Mouse (Mus musculus): ENCODE data around the gene Kifc5b. TPM values are rescaled to one million over a fixed set of nuclear protein-coding genes. Genes with fewer than 3 reads are reported as not detected.

Gene Kifc5b
- polyA plus RNA-seq (2014; fragmentation: Nextera tagmentation; extraction: Ambion mirVana), result 5.2 and 8.1 TPM in 2 replicates

GRCm38 (mm10) chr17:26916711-26917482 is at the start of gene Kifc5b:
Gene Kifc5b, plus strand, starts transcription at chr17:26917091.
- Histone ChIP-seq H3K27me3 (replicated peaks; ENCODE audit: control insufficient read depth, insufficient read depth, low read length) (no peaks in the 10 kb centered on the region), H3K27ac (ENCODE audit: low read depth) (0 out of 2 replicates have a peak within 1 kb of the TSS, but pooled peaks have one; percentile 9), H3K4me1 (replicated peaks; ENCODE audit: control insufficient read depth, insufficient read depth, low read length) (0 out of 2 replicates have a peak, but pooled peaks cover 4% of the 10 kb centered on the region), H3K4me2 (ENCODE audit: low read length) (peak within 1 kb of the TSS; percentile 62), H3K4me3 (ENCODE audit: low read depth, low read length) (peak within 1 kb of the TSS; percentile 59), H3K9ac (ENCODE audit: low read length) (peak within 1 kb of the TSS; percentile 61), H3K9me3 (ENCODE audit: control insufficient read depth, low read length) (no peaks in the 10 kb centered on the region), H3K36me3 (ENCODE audit: control insufficient read depth, insufficient read depth, low read length) (peaks cover 12% of the 10 kb centered on the region)
- ATAC-seq (replicated peaks; ENCODE audit: low FRiP score, low TSS enrichment, low read depth) (peak; percentile 98), DNase-seq (ENCODE audit: low spot score) (peak; percentile 100)
- WGBS, result under 1% methylated on average over 66 of the region's 72 CpGs

- Histone ChIP-seq H3K9ac (ENCODE audit: low read length) (no peak overlapping the region), H3K27me3 (replicated peaks; ENCODE audit: control insufficient read depth, insufficient read depth, low read length) (0 out of 2 replicates have a peak, but pooled peaks cover 3% of the 10 kb centered on the region)
- no peak for ATAC-seq (replicated peaks; ENCODE audit: low FRiP score, low TSS enrichment, low read depth)
Measured at GRCm38 (mm10) chr17:26868756-26869155, 48.1 kb upstream of the Kifc5b start.

GRCm38 (mm10) chr17:26872870-26873269 is 44.0 kb upstream of the Kifc5b start:
- Histone ChIP-seq H3K9ac (ENCODE audit: low read length) (no peak overlapping the region), H3K27ac (ENCODE audit: low read depth) (no peak overlapping the region), H3K36me3 (ENCODE audit: control insufficient read depth, insufficient read depth, low read length) (no peaks in the 10 kb centered on the region), H3K27me3 (replicated peaks; ENCODE audit: control insufficient read depth, insufficient read depth, low read length) (no peaks in the 10 kb centered on the region), H3K9me3 (ENCODE audit: control insufficient read depth, low read length) (no peaks in the 10 kb centered on the region), H3K4me3 (ENCODE audit: low read depth, low read length) (no peak overlapping the region), H3K4me2 (ENCODE audit: low read length) (no peak overlapping the region), H3K4me1 (replicated peaks; ENCODE audit: control insufficient read depth, insufficient read depth, low read length) (no peaks in the 10 kb centered on the region)
- ATAC-seq (replicated peaks; ENCODE audit: low FRiP score, low TSS enrichment, low read depth) (no peak), DNase-seq (ENCODE audit: low spot score) (no peak)
- WGBS, result 58% methylated on average over 3 of the region's 3 CpGs

More at GRCm38 (mm10) chr17:26868756-26869155, 48.1 kb upstream of the Kifc5b start:
- Histone ChIP-seq H3K4me3 (ENCODE audit: low read depth, low read length) (no peak overlapping the region), H3K36me3 (ENCODE audit: control insufficient read depth, insufficient read depth, low read length) (no peaks in the 10 kb centered on the region), H3K9me3 (ENCODE audit: control insufficient read depth, low read length) (no peaks in the 10 kb centered on the region), H3K4me2 (ENCODE audit: low read length) (no peak overlapping the region), H3K4me1 (replicated peaks; ENCODE audit: control insufficient read depth, insufficient read depth, low read length) (no peaks in the 10 kb centered on the region), H3K27ac (ENCODE audit: low read depth) (no peak overlapping the region)
- no peak for DNase-seq (ENCODE audit: low spot score)
- WGBS, result 33% methylated on average over 5 of the region's 5 CpGs

GRCm38 (mm10) chr17:26873502-26873901 is 43.4 kb upstream of the Kifc5b start:
- 0 out of 2 replicates have a peak overlapping the region, but pooled peaks have one; percentile 2 for H3K9ac ChIP-seq (ENCODE audit: low read length)
- ATAC-seq (replicated peaks; ENCODE audit: low FRiP score, low TSS enrichment, low read depth), result no peak
- whole genome bisulfite sequencing, result 75% methylated on average over 8 of the region's 8 CpGs

GRCm38 (mm10) chr17:26874542-26874941 is 42.3 kb upstream of the Kifc5b start:
- WGBS, result 72% methylated on average over 11 of the region's 11 CpGs
- Histone ChIP-seq H3K9me3 (ENCODE audit: control insufficient read depth, low read length) (no peaks in the 10 kb centered on the region), H3K27me3 (replicated peaks; ENCODE audit: control insufficient read depth, insufficient read depth, low read length) (no peaks in the 10 kb centered on the region), H3K4me2 (ENCODE audit: low read length) (no peak overlapping the region), H3K4me3 (ENCODE audit: low read depth, low read length) (no peak overlapping the region), H3K27ac (ENCODE audit: low read depth) (no peak overlapping the region), H3K9ac (ENCODE audit: low read length) (no peak overlapping the region), H3K4me1 (replicated peaks; ENCODE audit: control insufficient read depth, insufficient read depth, low read length) (no peaks in the 10 kb centered on the region), H3K36me3 (ENCODE audit: control insufficient read depth, insufficient read depth, low read length) (no peaks in the 10 kb centered on the region)
- DNase-seq (ENCODE audit: low spot score), result no peak
- no peak for ATAC-seq (replicated peaks; ENCODE audit: low FRiP score, low TSS enrichment, low read depth)

More at GRCm38 (mm10) chr17:26873502-26873901, 43.4 kb upstream of the Kifc5b start:
- no peaks in the 10 kb centered on the region for H3K27me3 ChIP-seq (replicated peaks; ENCODE audit: control insufficient read depth, insufficient read depth, low read length)
- no peaks in the 10 kb centered on the region for H3K4me1 ChIP-seq (replicated peaks; ENCODE audit: control insufficient read depth, insufficient read depth, low read length)
- no peaks in the 10 kb centered on the region for H3K9me3 ChIP-seq (ENCODE audit: control insufficient read depth, low read length)
- H3K4me3 ChIP-seq (ENCODE audit: low read depth, low read length), result no peak overlapping the region
- DNase-seq (ENCODE audit: low spot score), result no peak
- H3K27ac ChIP-seq (ENCODE audit: low read depth), result no peak overlapping the region
- H3K36me3 ChIP-seq (ENCODE audit: control insufficient read depth, insufficient read depth, low read length), result no peaks in the 10 kb centered on the region
- H3K4me2 ChIP-seq (ENCODE audit: low read length), result no peak overlapping the region

- 74% methylated on average over 7 of the region's 7 CpGs for WGBS
- no peak overlapping the region for H3K27ac ChIP-seq (ENCODE audit: low read depth)
- no peaks in the 10 kb centered on the region for H3K36me3 ChIP-seq (ENCODE audit: control insufficient read depth, insufficient read depth, low read length)
- H3K4me1 ChIP-seq (replicated peaks; ENCODE audit: control insufficient read depth, insufficient read depth, low read length), result no peaks in the 10 kb centered on the region
- no peak for ATAC-seq (replicated peaks; ENCODE audit: low FRiP score, low TSS enrichment, low read depth)
- no peak overlapping the region for H3K4me3 ChIP-seq (ENCODE audit: low read depth, low read length)
- H3K9ac ChIP-seq (ENCODE audit: low read length), result no peak overlapping the region
- DNase-seq (ENCODE audit: low spot score), result no peak
- H3K27me3 ChIP-seq (replicated peaks; ENCODE audit: control insufficient read depth, insufficient read depth, low read length), result no peaks in the 10 kb centered on the region
- no peak overlapping the region for H3K4me2 ChIP-seq (ENCODE audit: low read length)
- H3K9me3 ChIP-seq (ENCODE audit: control insufficient read depth, low read length), result no peaks in the 10 kb centered on the region
Measured at GRCm38 (mm10) chr17:26877927-26878326, 39.0 kb upstream of the Kifc5b start.

- Histone ChIP-seq H3K4me3 (ENCODE audit: low read depth, low read length) (no peak overlapping the region), H3K9me3 (ENCODE audit: control insufficient read depth, low read length) (no peaks in the 10 kb centered on the region), H3K27ac (ENCODE audit: low read depth) (no peak overlapping the region), H3K4me2 (ENCODE audit: low read length) (no peak overlapping the region), H3K36me3 (ENCODE audit: control insufficient read depth, insufficient read depth, low read length) (no peaks in the 10 kb centered on the region), H3K4me1 (replicated peaks; ENCODE audit: control insufficient read depth, insufficient read depth, low read length) (no peaks in the 10 kb centered on the region), H3K9ac (ENCODE audit: low read length) (no peak overlapping the region), H3K27me3 (replicated peaks; ENCODE audit: control insufficient read depth, insufficient read depth, low read length) (no peaks in the 10 kb centered on the region)
- DNase-seq (ENCODE audit: low spot score) (no peak), ATAC-seq (replicated peaks; ENCODE audit: low FRiP score, low TSS enrichment, low read depth) (no peak)
- 88% methylated on average over 6 of the region's 6 CpGs for WGBS
Measured at GRCm38 (mm10) chr17:26879235-26879634, 37.7 kb upstream of the Kifc5b start.

GRCm38 (mm10) chr17:26882706-26883105 is 34.2 kb upstream of the Kifc5b start:
- Histone ChIP-seq H3K4me1 (replicated peaks; ENCODE audit: control insufficient read depth, insufficient read depth, low read length) (0 out of 2 replicates have a peak, but pooled peaks cover 6% of the 10 kb centered on the region), H3K9me3 (ENCODE audit: control insufficient read depth, low read length) (no peaks in the 10 kb centered on the region), H3K4me3 (ENCODE audit: low read depth, low read length) (no peak overlapping the region), H3K9ac (ENCODE audit: low read length) (no peak overlapping the region), H3K4me2 (ENCODE audit: low read length) (no peak overlapping the region), H3K36me3 (ENCODE audit: control insufficient read depth, insufficient read depth, low read length) (no peaks in the 10 kb centered on the region), H3K27me3 (replicated peaks; ENCODE audit: control insufficient read depth, insufficient read depth, low read length) (no peaks in the 10 kb centered on the region), H3K27ac (ENCODE audit: low read depth) (no peak overlapping the region)
- no peak for DNase-seq (ENCODE audit: low spot score)
- ATAC-seq (replicated peaks; ENCODE audit: low FRiP score, low TSS enrichment, low read depth), result no peak
- WGBS, result 73% methylated on average over 1 of the region's 1 CpGs

All from intestine, embryonic 14.5 days (tissue).